Mouse (Mus musculus) CH12.LX (cell line): ENCODE measurements around the gene Appbp2.

Experiments
- CTCF ChIP-seq, 2 experiments: IDR thresholded peaks in 1 of 2; conservative IDR thresholded peaks in 1 of 2; 2 replicates each; pipeline ENCODE4 v1.5.1; 2011 to 2012; ENCODE audit warnings: low read depth in 2 of 2, low read length in 2 of 2, improper control_type of control experiment in 1 of 2, inconsistent platforms in 1 of 2, mild to moderate bottlenecking in 1 of 2, moderate library complexity in 1 of 2
- ELF1 ChIP-seq: IDR thresholded peaks from 2 replicates; pipeline ENCODE4 v1.6.1; 2014; ENCODE audit warnings: low read depth, mild to moderate bottlenecking, inconsistent platforms, low read length, improper control_type of control experiment
- IRF4 ChIP-seq: IDR thresholded peaks from 2 replicates; pipeline ENCODE4 v1.6.1; 2014; ENCODE audit warnings: low read depth, mild to moderate bottlenecking, inconsistent platforms, low read length, improper control_type of control experiment
- MAZ ChIP-seq: IDR thresholded peaks from 2 replicates; pipeline ENCODE4 v1.6.1; 2012; ENCODE audit warnings: low read depth, mild to moderate bottlenecking, inconsistent platforms, low read length, improper control_type of control experiment, moderate library complexity
- POLR2A ChIP-seq: IDR thresholded peaks from 2 replicates; pipeline ENCODE4 v1.6.1; 2011; ENCODE audit warnings: low read depth, mild to moderate bottlenecking, improper control_type of control experiment, low read length
- POLR2AphosphoS2 ChIP-seq: IDR thresholded peaks from 2 replicates; pipeline ENCODE4 v1.6.1; 2011; ENCODE audit warnings: low read depth, low read length, improper control_type of control experiment
- SIN3A ChIP-seq: IDR thresholded peaks from 2 replicates; pipeline ENCODE4 v1.6.1; 2012; ENCODE audit warnings: low read length, improper control_type of control experiment, inconsistent platforms
- ZC3H11A ChIP-seq: IDR thresholded peaks from 2 replicates; pipeline ENCODE4 v1.6.1; 2012; ENCODE audit warnings: low read depth, mild to moderate bottlenecking, inconsistent platforms, low read length, improper control_type of control experiment
- ZKSCAN1 ChIP-seq: IDR thresholded peaks from 2 replicates; pipeline ENCODE4 v1.6.1; 2012; ENCODE audit warnings: low read depth, inconsistent platforms, low read length, improper control_type of control experiment, borderline replicate concordance

DNA sequence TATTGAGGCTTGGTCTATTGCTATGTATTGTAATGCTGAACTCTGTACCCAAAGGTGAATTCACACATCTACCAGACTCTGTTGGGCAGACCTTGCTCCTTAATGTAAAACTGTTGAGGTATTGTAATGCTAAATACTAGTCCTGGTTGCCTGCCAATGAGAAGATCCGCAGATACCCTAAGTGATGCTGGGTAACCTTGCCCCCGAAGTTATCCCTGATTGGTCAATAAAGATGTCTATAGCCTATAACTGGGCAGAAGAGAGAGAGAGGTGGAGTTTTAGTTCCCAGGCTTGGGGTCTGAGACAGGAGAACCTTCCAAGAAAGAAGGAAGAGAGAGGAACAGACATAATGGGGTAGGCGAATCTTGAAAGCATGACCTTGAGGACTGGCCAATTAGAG lies 5.3 kb upstream of the Appbp2 start:
- TF ChIP-seq ELF1 (no peak), POLR2AphosphoS2 (no peak), MAZ (no peak), CTCF (conservative IDR thresholded peaks at IDR 0.05 in 1 of 2, IDR thresholded peaks at IDR 0.05 in 1 of 2; ENCODE audit: low read depth in 2 of 2, low read length in 2 of 2) (no peak), SIN3A (no peak), IRF4 (no peak), POLR2A (no peak), ZKSCAN1 (no peak), ZC3H11A (no peak)
